Mouse (Mus musculus): ENCODE results near the gene Ankrd33b. TPM values are rescaled to one million over a fixed set of nuclear protein-coding genes. Genes with fewer than 3 reads are reported as not detected.

Gene Ankrd33b
- polyA plus RNA-seq, 2 experiments from 2014 or later, result not detected

DNA sequence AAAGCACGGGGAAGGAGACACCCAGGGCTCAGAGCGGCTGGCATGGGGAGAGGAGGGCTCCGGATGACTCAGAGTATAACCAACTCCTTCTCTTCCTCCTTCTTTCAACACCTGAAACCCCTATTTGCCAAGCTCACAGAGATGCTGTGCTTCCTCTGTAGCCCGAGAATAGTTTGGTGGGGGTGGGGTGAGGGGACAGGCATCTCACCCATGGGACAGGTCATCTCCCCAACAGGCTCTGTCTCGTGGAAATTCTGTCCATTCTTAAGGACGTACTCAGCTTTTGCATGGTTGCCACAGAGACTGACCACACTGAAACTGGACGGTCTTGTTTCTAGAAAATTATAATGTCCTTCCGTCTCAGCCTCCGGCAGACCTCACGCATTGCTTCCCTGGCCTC lies 106.4 kb downstream of the Ankrd33b start:
- no peak for ATAC-seq

DNA sequence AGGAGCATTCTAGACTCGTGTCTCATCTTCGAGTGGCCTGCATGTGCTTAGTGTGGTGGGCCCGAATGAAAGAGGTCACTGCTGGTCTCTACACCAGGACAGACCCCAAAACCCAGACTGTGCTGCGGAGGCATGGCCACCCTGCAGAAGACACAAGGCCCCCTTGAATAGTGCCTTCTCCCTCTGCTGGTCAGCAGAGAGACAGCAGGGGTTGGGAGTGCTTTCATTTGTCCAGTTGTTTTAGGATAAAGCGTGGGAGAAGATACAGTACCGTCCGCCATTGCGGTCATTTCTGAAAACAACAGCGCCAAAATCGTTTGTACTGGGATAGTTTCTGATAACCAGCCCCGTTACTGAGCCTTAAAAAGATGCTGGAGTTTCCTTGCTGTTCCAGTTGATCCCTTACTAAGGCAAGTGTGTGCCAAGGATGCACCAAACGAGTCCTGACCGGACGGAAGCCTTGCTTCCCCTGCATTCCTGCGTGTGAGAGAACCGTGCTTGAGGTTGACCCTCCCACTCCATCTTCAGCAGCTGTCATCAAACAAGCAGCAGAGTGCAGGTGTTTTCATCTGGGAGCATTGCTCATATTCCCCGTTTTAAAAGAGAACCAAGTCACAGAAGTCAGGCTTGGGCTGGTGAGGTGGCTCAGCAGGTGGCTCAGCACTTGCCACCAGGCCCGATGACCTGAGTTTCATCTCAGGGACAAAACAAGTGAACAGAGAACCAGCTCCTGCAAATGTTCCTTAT lies 108.7 kb downstream of the Ankrd33b start:
- no peak for ATAC-seq

DNA sequence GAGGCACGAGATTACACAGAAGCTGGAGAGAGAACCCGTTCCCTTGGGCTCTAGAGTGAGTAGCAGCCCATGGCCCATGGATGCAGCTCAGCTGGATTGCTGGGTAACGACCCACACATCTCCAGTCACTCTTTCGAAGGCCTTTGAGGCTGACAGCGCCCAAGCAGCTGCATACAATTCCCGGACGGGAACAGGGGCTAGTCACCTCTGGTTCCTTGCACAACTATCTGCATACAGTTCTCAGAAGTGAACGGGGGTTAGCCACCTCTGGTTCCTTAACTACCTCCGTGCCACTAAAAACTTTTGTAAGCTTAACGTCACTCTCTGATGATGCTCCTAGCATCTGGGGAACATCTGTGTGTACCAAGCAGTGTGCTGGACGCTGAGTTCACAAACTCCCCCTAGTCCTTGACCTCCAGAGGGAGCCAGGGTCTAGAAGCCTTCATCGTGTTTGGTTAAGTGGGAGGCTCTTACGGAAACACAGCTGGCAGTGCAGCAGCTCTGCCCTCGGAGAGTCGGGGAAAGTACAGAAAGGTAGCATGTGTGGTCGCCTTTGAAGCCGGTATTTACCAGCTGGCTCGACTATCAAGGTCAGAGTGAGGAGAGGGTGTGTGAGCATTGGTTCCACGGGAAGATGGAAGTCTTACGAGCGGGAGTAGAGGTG lies 109.4 kb downstream of the Ankrd33b start:
- peak; percentile 45 for ATAC-seq

DNA sequence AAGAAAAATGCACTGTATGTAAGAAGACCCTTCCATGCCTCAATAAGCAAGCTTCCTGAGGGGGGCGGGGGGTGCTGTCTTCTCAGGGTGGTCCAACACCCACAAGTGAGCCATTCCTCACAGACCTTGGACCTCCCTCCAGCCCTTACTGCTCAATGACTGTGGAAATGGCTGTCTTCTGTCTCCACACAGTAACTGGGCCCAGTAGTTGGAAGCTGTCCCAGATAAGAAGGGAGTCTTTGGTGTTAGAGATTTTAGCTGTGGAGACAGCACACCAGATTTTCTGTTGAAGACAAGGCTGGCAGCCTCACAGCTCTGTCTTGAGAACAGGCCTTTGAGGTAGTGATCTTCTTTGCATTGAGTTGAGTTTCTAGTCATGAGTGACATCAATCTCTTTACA lies 110.2 kb downstream of the Ankrd33b start:
- ATAC-seq, result no peak

DNA sequence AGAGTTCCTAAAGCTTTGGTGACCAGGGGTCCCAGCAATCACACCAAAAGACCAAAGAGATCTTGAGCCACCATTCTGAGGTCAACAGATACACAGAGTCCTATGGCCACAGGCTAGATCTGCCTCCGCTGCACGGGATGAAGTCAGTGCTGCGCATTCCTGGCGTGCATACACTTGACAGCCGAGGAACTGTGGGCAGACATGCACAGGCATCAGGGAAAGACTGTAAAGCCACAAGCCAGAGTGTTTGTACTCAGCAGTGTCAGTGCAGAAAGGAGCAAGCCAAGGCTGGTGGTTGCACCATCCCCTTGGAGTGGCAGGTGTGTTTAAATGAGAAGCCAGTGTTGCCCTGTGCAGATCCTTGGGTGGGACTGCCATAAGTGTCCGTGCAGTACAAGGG lies 111.8 kb downstream of the Ankrd33b start:
- ATAC-seq, result no peak

DNA sequence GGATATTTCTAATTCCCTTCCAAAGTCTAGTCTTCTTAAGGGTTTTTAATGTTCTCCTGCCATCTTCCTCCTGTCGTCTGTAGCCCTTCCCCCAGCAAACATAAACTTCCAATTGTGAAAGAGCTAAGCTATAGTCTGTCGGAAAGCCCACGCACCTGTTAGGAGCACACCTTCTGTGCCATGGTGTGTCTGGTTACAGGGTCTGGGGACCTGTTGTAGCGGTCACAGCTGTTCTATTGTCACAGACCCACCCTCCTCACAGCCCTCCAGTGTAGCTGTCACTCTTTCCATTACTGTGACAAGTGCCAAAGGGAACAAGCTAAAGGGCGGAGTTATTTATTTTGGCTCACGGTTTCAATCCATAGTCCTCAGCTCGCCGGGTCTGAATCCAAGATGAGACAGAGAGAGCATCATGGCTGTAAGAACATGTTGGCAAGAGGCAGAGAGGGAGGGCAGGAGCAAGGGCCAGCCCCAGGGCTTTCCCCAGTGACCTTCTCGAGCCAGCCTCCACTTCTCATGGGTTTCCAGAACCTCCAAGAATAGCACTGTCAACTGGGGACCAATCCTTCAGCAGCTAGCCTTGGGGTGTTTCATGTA lies 112.5 kb downstream of the Ankrd33b start:
- ATAC-seq, result no peak

DNA sequence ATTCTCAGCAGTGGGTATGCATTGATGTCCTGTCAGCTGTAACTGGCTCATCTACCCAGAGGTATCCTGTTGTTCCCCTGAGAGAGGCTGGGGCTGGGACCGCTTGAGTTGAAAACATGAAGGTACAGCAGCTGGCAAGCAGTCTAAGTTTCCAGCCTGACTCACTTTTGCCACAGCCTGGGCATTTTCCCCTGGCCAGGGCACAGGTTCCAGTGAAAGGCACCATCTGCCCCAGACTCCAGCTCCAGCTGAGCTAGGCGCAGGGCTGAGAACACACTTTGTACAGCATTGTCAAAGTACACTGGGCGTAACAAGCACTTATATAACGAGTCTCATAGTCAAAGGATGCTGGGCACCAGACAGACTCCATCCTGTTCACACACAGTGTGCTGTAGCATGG lies 113.6 kb downstream of the Ankrd33b start:
- peak; percentile 26 for ATAC-seq

DNA sequence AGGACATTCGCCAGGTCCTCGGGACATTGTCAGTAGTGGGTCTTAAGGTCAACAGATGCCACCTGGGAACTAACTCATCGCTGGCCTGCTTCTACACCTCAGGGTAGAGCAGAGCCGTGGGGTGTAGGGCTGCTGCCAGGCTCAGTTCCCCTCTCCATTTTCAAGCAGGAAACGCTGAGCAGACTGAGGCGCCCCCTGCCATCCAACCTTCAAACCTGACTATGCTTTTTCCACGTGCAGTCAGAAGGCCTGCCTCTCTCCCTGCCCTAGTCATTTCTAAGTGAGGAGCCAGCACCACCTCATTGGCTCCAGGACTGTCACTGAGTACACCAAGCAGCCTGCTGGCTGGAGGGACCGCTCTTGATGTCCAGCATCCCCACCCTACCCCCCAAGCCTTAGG lies 114.1 kb downstream of the Ankrd33b start:
- no peak for ATAC-seq

DNA sequence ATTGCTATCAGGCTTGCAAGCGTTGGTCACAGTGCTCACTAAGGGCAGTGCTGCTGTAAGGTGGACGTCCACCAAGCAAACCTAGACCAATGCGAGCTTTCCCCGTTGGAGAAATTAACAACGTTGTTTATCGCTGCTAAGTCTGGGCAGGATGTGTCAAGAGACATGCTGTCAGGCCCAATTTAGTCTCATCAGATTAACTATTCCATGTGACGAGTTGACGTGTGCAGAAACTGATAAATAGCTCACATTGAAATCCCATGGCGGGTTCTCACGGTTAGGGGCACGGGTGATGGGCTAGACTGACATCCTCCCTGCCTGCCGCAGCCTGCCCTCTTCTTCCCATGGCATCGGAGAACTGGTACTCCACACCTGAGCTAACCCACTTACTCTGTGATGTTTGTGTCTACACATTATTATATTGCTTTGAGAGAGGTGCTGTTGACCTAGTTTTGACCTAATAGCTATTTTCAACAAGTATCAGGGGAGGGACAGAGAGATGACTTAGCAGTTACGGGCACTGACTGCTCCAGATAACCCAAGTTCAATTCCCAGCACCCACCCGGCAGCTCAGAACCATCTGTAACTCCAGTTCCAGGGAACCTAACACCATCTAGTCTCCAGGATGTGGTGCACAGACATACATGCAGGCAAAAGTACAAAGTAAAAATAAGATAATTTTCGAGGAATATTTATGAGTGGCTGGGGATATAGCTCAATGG lies 114.8 kb downstream of the Ankrd33b start:
- ATAC-seq, result no peak

DNA sequence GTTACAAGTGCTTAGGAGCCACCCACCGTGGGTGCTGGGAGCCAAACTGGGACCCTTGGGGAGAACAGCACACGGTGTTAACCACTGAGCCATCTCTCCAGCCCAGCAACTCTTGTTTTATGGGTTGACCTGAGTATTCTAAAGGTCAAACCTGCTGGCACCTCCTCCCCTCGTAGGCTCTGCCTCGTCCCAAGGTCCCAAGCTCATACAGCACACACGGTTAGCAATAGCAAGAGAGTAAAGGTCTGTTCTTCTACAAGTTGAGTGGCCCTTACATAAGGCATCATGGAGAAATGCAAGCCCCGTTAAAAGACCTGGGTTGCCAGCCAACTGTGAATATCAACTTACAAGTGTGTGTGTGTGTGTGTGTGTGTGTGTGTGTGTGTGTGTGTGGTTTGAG lies 116.3 kb downstream of the Ankrd33b start:
- no peak for ATAC-seq

DNA sequence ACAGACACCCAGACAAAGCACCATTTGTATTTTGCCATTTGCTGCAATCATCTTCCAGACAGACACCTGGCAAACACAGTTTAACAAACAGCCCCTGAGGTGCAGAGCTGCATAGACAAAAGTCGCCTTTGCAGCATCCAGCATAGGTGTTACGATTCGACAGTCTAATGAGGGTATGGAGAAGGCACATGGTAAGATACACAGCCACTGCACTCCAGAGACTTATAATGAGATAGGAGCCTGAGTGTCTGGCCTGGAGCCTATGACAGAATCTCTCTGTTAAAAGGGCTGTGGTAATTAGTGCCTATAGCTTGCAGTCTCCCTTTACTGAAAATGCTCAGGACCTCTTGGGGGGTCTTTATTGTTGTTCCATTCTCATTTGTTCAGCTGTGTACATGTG lies 116.8 kb downstream of the Ankrd33b start:
- no peak for ATAC-seq

DNA sequence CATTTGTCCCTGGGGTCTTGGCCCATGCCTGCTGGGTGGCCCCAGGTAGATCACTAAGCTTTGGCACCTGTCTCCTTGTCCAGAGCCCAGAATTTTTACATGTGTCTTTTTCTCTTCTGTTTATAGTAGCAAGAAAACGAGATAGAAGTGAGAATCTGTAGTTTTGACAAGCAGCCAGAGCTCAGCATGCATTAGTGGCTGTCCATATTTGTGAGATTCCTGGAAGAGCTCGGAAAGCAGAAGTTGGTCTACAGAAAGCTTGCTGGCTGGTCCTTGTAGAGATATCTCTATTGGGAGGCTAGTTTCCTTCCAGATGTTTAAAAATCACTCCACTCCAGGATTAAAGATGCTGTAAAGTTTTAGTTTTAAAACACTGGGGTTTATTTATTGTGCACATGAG lies 117.5 kb downstream of the Ankrd33b start:
- no peak for ATAC-seq

DNA sequence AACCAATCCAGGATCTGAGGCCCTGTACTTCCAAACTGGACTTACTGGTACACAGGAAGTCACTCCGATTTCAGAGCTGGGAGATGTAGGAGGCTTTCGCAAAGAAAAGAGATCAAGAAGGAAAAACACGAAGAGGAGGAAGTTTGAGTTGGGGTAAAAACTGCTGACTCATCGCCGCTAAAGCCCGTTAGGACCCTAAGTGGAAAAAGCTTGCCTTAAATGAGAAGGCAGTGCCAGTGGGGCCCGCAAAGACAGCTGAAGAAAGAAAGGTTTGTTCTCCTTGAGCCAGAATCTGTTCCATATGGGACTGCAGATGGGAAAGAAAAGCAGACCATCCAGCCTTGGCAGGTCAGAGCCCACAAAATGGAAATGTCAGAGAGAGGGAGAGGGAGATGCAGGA lies 118.6 kb downstream of the Ankrd33b start:
- no peak for ATAC-seq

DNA sequence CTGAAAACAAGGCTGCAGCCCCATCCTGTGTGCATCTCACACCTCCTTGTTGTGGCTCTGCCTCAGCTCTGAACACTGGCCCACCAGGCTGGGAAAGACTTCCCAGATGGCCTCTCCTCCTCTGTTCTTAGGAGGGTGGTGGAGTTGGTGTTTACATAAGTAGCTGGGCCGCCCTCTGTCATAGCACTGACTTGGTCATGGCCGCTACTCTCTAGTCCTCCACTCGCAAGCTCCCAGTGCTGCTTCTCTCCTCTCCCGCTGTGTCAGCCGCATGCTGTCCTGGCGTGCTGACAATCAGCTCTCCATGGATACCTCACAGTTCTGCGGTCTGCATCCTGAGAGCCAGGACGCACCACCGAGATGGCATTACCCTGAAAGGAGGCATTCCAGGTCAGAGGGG lies 120.5 kb downstream of the Ankrd33b start:
- no peak for ATAC-seq

DNA sequence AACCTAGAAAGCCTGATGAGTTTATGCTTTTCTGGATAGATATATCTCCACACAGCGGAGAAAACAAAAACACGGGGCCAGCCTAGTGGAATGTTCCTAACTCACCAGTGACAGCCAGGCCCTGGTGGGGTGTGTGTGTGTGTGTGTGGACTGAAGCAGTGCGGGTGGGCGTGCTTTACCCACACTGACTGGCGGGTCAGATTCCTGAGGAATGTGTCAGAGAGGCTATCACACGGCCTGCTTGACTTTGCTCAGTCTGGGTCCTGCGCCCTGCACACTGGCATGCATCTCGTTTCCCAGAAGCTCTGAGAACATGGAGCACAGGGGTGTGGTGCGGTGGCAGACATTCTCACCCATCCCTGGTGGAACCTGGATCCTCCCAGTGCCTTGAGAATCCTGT lies 121.6 kb downstream of the Ankrd33b start:
- ATAC-seq, result no peak

DNA sequence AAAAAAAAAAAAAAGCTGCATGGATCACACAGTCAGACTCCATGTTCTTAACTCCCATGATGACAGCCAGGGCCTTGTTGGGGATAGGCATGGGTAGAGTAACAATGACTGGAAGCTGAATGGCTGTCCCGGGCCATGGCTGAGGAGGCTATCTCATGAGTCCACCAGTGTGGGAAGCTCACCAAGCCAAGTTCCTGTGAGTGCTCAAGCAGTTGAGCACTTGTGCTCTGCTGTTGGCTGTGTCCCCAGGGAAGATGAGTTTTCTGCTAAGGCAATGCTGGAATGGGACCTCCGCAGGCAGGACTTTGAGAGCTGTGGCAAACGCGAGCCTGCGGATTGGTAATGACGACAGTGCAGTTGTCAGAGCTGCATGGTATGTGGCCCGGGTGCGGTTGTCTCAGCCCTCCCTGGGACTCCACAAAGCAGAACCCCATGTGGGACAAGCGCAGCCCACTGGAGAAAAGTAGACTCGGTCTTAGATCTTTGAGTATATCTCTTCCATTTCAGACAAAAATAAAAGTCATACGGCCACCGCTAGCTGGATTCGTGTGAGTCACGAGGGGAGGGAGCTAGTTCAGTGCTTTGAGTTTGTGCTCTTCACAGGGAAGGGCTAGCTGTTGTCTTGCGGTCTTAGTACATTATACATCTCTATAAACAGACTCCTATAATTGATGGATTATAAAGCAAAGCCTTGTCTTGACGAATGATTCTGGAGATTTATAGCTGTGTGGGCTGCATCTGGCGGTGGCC lies 122.7 kb downstream of the Ankrd33b start:
- ATAC-seq, result no peak

DNA sequence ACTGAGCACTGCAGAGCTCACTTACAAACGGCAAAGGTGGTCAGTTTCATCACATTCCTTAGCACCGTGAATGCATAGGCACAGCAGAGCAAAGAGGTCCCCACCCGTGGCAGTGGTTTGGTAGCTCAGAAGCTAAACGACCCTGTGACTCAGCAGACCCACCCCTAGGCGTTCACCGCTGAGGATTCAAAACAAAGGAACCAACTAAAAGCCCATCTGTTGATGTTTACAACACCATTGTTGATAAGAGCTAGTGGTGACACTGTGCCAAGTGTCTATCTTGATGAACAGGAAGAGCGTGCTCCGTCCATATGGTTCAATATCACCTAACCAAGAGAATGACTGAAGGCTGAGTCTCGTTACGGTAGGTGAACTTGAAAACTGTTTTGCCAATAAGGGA lies 124.3 kb downstream of the Ankrd33b start:
- no peak for ATAC-seq

Other genes starting within 250 kb of the Ankrd33b start
- gene Dap, start 143.4 kb downstream of the Ankrd33b start, polyA plus RNA-seq (2017; shearing (Covaris generic)), result 10 to 100 TPM; 61.6 to 81.6 TPM
- gene Ropn1l, start 86.0 kb upstream of the Ankrd33b start, polyA plus RNA-seq (2017; shearing (Covaris generic)), result 1 to 10 TPM in 1 of 2 experiments, not detected in 1; 1.0 TPM
- gene March6, start 163.3 kb upstream of the Ankrd33b start, polyA plus RNA-seq (2017; shearing (Covaris generic)), result 10 to 100 TPM; 24.4 to 26.2 TPM
- not detected for gene Cmbl, start 197.7 kb upstream of the Ankrd33b start, polyA plus RNA-seq (2017; shearing (Covaris generic))
- 100 to 1,000 TPM; 419 to 459 TPM for gene Cct5, start 234.1 kb upstream of the Ankrd33b start, polyA plus RNA-seq (2017; shearing (Covaris generic))
- 10 to 100 TPM; 25.9 to 32.2 TPM for gene Fam173b, start 234.1 kb upstream of the Ankrd33b start, polyA plus RNA-seq (2017; shearing (Covaris generic))